Mouse (Mus musculus): ENCODE data around the gene Ift81. TPM values are rescaled to one million over a fixed set of nuclear protein-coding genes. Genes with fewer than 3 reads are reported as not detected.

The Ift81 gene
- total and polyA plus RNA-seq, 3 experiments: 1.5 to 25.3 (median 18.0) TPM

DNA sequence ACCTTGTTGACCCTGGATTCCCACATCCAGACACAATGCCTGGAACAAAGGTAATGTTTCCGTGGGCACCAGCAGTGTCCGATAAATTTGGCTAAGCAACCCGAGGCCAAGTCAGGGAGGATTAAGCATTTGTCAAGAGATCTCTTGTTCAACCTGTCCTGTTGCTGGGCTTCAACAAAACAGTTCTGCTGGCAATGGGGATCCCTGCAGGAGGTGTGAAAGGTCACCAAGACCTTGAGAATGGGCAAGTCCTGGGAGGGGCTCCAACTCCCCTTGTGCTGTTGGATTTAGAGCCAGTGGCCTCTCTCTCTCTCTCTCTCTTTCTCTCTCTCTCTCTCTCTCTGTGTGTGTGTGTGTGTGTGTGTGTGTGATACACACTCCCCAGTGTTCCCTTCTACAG lies 90.1 kb downstream of the Ift81 start:
- no peak for ATAC-seq (ENCODE audit: extremely low read depth, insufficient number of reproducible peaks, low FRiP score, poor library complexity, severe bottlenecking)
- TF ChIP-seq TAL1 (conservative IDR thresholded peaks at IDR 0.05; ENCODE audit: low read depth, low read length) (no peak), GATA2 (IDR thresholded peaks at IDR 0.05; ENCODE audit: borderline replicate concordance, low read depth, low read length) (no peak), CTCF (IDR thresholded peaks at IDR 0.05; ENCODE audit: low read depth, low read length) (no peak), POLR2AphosphoS5 (IDR thresholded peaks at IDR 0.05; ENCODE audit: insufficient replicate concordance, low read depth, low read length) (no peak), GATA1 (IDR thresholded peaks at IDR 0.05; ENCODE audit: borderline replicate concordance, low read length) (no peak)
- Histone ChIP-seq H3K27me3 (ENCODE audit: insufficient read depth, low read length) (peaks cover 61% of the 10 kb centered on the region), H3K36me3 (replicated peaks) (no peaks in the 10 kb centered on the region), H3K4me1 (ENCODE audit: insufficient read depth, low read depth, low read length) (no peaks in the 10 kb centered on the region), H3K9me3 (replicated peaks) (no peaks in the 10 kb centered on the region), H3K4me3 (ENCODE audit: low read depth, low read length) (no peak overlapping the region)
- no peak for DNase-seq (ENCODE audit: low spot score)

GRCm38 (mm10) chr5:122521130-122521473 lies 93.2 kb downstream of the Ift81 start:
- Histone ChIP-seq H3K4me3 (ENCODE audit: low read depth, low read length) (no peak overlapping the region), H3K36me3 (replicated peaks) (no peaks in the 10 kb centered on the region), H3K4me1 (ENCODE audit: insufficient read depth, low read depth, low read length) (peaks cover 6% of the 10 kb centered on the region), H3K27me3 (ENCODE audit: insufficient read depth, low read length) (peaks cover 73% of the 10 kb centered on the region), H3K9me3 (replicated peaks) (no peaks in the 10 kb centered on the region)
- DNase-seq (ENCODE audit: low spot score) (no peak), ATAC-seq (ENCODE audit: extremely low read depth, insufficient number of reproducible peaks, low FRiP score, poor library complexity, severe bottlenecking) (no peak)
- TF ChIP-seq CTCF (IDR thresholded peaks at IDR 0.05; ENCODE audit: low read depth, low read length): no peak
- TF ChIP-seq TAL1 (conservative IDR thresholded peaks at IDR 0.05; ENCODE audit: low read depth, low read length): no peak
- TF ChIP-seq GATA2 (IDR thresholded peaks at IDR 0.05; ENCODE audit: borderline replicate concordance, low read depth, low read length): no peak
- TF ChIP-seq GATA1 (IDR thresholded peaks at IDR 0.05; ENCODE audit: borderline replicate concordance, low read length): no peak
- no peak for TF ChIP-seq POLR2AphosphoS5 (IDR thresholded peaks at IDR 0.05; ENCODE audit: insufficient replicate concordance, low read depth, low read length)

DNA sequence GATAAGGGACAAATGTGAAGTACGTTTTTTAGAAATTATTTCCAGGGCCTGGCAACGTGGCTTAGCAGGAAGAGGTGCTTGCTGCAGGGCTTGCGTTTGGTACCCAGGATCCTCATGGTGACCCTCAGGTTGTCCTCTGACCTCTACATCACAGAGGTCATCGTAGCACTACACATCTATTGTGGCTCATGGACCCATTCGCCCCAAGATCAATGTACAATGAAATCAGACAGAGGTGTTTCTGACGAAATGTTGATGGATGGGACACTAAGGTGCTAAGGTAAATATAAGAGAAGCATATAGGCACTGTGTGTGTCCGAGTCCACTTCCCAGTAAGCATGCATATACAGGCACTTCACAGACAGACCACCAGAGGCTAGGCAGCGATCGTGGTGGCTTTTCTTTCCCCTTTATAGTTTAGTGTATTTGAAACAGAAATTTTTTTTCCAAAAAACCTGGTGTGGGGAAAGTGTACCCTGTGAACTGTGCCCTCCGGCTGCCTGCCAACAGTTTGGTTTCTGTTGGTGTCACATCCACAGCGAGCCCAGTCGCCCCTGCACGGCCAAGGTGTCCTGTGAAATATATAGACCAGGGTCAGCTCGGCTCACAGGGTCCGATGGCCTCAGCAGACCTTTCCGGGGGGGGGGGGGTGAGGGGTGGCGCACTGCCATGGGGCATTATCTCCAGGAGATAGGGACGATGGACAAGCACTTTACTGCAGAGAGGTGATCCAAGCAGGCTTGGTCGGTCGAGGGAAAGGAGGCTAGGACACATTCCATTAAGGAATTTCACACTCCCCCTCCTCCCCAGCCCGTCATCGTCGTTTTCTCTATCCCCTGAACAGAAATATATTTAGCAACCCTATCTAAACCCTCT lies 93.8 kb downstream of the Ift81 start:
- TF ChIP-seq TAL1 (conservative IDR thresholded peaks at IDR 0.05; ENCODE audit: low read depth, low read length) (no peak), POLR2AphosphoS5 (IDR thresholded peaks at IDR 0.05; ENCODE audit: insufficient replicate concordance, low read depth, low read length) (no peak), GATA2 (IDR thresholded peaks at IDR 0.05; ENCODE audit: borderline replicate concordance, low read depth, low read length) (no peak), GATA1 (IDR thresholded peaks at IDR 0.05; ENCODE audit: borderline replicate concordance, low read length) (no peak)
- no peak for ATAC-seq (ENCODE audit: extremely low read depth, insufficient number of reproducible peaks, low FRiP score, poor library complexity, severe bottlenecking)
- Histone ChIP-seq H3K36me3 (replicated peaks) (no peaks in the 10 kb centered on the region), H3K4me3 (ENCODE audit: low read depth, low read length) (no peak overlapping the region), H3K27me3 (ENCODE audit: insufficient read depth, low read length) (peaks cover 70% of the 10 kb centered on the region), H3K9me3 (replicated peaks) (no peaks in the 10 kb centered on the region), H3K4me1 (ENCODE audit: insufficient read depth, low read depth, low read length) (peaks cover 8% of the 10 kb centered on the region)
- DNase-seq (ENCODE audit: low spot score): no peak

DNA sequence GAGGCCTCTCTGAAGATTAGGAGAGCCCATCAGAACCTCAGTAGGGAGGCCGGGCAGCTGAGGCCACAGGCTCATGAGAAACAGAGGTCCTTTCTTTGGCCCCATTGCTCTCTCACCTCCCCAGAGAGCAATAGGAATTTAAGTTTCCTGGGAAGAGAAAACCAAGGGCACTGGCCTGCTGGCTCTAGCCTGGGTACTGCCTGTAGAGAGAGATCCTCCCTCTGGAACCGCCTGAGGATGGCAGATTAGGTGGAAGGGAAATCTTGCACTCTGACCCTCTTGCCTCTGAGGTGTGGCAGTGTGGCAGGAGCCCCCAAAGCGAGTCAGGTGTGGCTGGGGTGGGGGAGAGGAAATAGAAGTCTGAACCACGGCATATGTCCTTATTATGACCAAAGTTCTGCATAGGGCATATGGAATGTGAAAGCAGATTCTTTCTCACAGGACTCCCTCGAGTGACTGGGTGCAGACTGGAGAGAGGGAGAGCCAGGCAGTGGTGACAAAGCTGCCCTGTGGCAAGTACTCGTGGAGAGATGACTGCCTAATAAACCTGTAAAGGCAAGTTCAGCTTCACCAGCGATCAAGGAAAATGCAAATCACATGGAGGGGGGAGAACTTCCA lies 95.2 kb downstream of the Ift81 start:
- H3K4me1 ChIP-seq (ENCODE audit: insufficient read depth, low read depth, low read length): peaks cover 17% of the 10 kb centered on the region
- TF ChIP-seq TAL1 (conservative IDR thresholded peaks at IDR 0.05; ENCODE audit: low read depth, low read length): no peak
- no peak for TF ChIP-seq CTCF (IDR thresholded peaks at IDR 0.05; ENCODE audit: low read depth, low read length)
- TF ChIP-seq GATA1 (IDR thresholded peaks at IDR 0.05; ENCODE audit: borderline replicate concordance, low read length): no peak
- no peak for TF ChIP-seq GATA2 (IDR thresholded peaks at IDR 0.05; ENCODE audit: borderline replicate concordance, low read depth, low read length)
- TF ChIP-seq POLR2AphosphoS5 (IDR thresholded peaks at IDR 0.05; ENCODE audit: insufficient replicate concordance, low read depth, low read length): no peak
- peaks cover 60% of the 10 kb centered on the region for H3K27me3 ChIP-seq (ENCODE audit: insufficient read depth, low read length)
- ATAC-seq (ENCODE audit: extremely low read depth, insufficient number of reproducible peaks, low FRiP score, poor library complexity, severe bottlenecking): no peak
- no peaks in the 10 kb centered on the region for H3K36me3 ChIP-seq (replicated peaks)
- H3K9me3 ChIP-seq (replicated peaks): no peaks in the 10 kb centered on the region
- H3K4me3 ChIP-seq (ENCODE audit: low read depth, low read length): no peak overlapping the region
- no peak for DNase-seq (ENCODE audit: low spot score)

DNA sequence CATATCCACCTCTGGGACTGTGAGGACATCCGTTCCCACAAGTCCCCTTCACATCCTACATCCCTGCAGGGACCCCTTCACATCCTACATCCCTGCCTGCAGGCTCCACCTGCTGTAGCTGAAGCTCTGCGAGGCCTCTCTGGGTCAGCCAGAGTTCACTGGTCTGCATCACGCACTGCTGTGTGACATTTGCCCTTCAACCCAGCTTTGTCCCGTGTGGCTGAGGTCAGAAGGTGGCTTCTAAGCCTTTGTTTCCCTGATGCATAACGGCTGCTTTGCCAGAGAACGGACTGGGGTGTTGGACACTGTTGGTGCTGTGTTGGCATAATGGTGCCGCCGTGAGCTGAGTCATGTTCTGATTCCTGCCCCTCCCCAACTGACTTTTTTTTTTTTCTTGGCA lies 96.1 kb downstream of the Ift81 start:
- DNase-seq (ENCODE audit: low spot score): no peak
- H3K4me3 ChIP-seq (ENCODE audit: low read depth, low read length): no peak overlapping the region
- no peaks in the 10 kb centered on the region for H3K36me3 ChIP-seq (replicated peaks)
- peaks cover 24% of the 10 kb centered on the region for H3K4me1 ChIP-seq (ENCODE audit: insufficient read depth, low read depth, low read length)
- TF ChIP-seq GATA2 (IDR thresholded peaks at IDR 0.05; ENCODE audit: borderline replicate concordance, low read depth, low read length) (no peak), TAL1 (conservative IDR thresholded peaks at IDR 0.05; ENCODE audit: low read depth, low read length) (no peak), CTCF (IDR thresholded peaks at IDR 0.05; ENCODE audit: low read depth, low read length) (no peak), GATA1 (IDR thresholded peaks at IDR 0.05; ENCODE audit: borderline replicate concordance, low read length) (no peak), POLR2AphosphoS5 (IDR thresholded peaks at IDR 0.05; ENCODE audit: insufficient replicate concordance, low read depth, low read length) (no peak)
- H3K9me3 ChIP-seq (replicated peaks): no peaks in the 10 kb centered on the region
- no peak for ATAC-seq (ENCODE audit: extremely low read depth, insufficient number of reproducible peaks, low FRiP score, poor library complexity, severe bottlenecking)
- H3K27me3 ChIP-seq (ENCODE audit: insufficient read depth, low read length): peaks cover 52% of the 10 kb centered on the region

DNA sequence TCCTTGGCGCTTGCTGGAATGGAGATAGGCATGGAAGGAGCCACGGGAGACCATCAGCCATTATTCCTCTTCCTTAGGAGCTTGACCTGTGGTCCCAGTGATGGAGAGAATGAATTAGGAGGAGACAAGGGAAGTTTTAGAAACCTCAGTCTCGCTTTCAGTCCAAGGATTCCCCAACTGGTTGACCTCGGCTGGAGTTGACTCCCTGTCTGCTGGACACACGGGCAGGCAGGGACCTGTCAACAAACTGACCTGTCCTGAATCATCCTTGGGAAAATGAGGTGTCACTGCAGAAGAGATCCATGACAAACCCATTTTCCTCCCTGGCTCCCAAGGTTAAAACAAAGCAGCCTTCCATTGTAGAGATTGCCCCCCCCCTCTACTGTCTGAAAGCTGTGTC lies 97.4 kb downstream of the Ift81 start:
- H3K4me1 ChIP-seq (ENCODE audit: insufficient read depth, low read depth, low read length): peaks cover 31% of the 10 kb centered on the region
- H3K4me3 ChIP-seq (ENCODE audit: low read depth, low read length): no peak overlapping the region
- no peaks in the 10 kb centered on the region for H3K9me3 ChIP-seq (replicated peaks)
- H3K36me3 ChIP-seq (replicated peaks): no peaks in the 10 kb centered on the region
- TF ChIP-seq TAL1 (conservative IDR thresholded peaks at IDR 0.05; ENCODE audit: low read depth, low read length) (no peak), GATA2 (IDR thresholded peaks at IDR 0.05; ENCODE audit: borderline replicate concordance, low read depth, low read length) (no peak), POLR2AphosphoS5 (IDR thresholded peaks at IDR 0.05; ENCODE audit: insufficient replicate concordance, low read depth, low read length) (no peak), GATA1 (IDR thresholded peaks at IDR 0.05; ENCODE audit: borderline replicate concordance, low read length) (no peak), CTCF (IDR thresholded peaks at IDR 0.05; ENCODE audit: low read depth, low read length) (no peak)
- ATAC-seq (ENCODE audit: extremely low read depth, insufficient number of reproducible peaks, low FRiP score, poor library complexity, severe bottlenecking): no peak
- H3K27me3 ChIP-seq (ENCODE audit: insufficient read depth, low read length): peaks cover 52% of the 10 kb centered on the region
- no peak for DNase-seq (ENCODE audit: low spot score)

Data from G1E (cell line).